Mouse (Mus musculus) E14TG2a.4 (cell line): ENCODE measurements at regions not wholly inside any gene's neighbourhood (a gene's known extent, or its start where the extent isn't known, plus 50 kb on each side); places are given as distances from the start of the nearest gene placed in this dataset.

Source experiments
- H3K27me3 ChIP-seq: 2 replicates; pipeline ENCODE4 v1.6.1; 2014; ENCODE audit warnings: low read length, control low read depth; ENCODE audit not compliant: insufficient read depth
- H3K36me3 ChIP-seq: 2 replicates; pipeline ENCODE4 v1.6.1; 2014; ENCODE audit warnings: low read length, control low read depth; ENCODE audit not compliant: insufficient read depth
- H3K4me1 ChIP-seq: replicated peaks from 2 replicates; pipeline ENCODE4 v1.6.1; 2014; ENCODE audit warnings: low read depth, low read length, control low read depth
- H3K4me3 ChIP-seq: replicated peaks from 2 replicates; pipeline ENCODE4 v1.5.1; 2014; ENCODE audit warnings: mild to moderate bottlenecking, low read length
- H3K9me3 ChIP-seq: 2 replicates; pipeline ENCODE4 v1.6.1; 2014; ENCODE audit warnings: low read length, control low read depth
- CTCF ChIP-seq: conservative IDR thresholded peaks from 2 replicates; pipeline ENCODE4 v1.5.1; 2014; ENCODE audit warnings: low read length
- NANOG ChIP-seq: IDR thresholded peaks from 2 replicates; pipeline ENCODE4 v1.6.1; 2014; ENCODE audit warnings: borderline replicate concordance, low read length, mixed read lengths
- POU5F1 ChIP-seq: IDR thresholded peaks from 2 replicates; pipeline ENCODE4 v1.6.1; 2014; ENCODE audit warnings: low read length, borderline replicate concordance

DNA sequence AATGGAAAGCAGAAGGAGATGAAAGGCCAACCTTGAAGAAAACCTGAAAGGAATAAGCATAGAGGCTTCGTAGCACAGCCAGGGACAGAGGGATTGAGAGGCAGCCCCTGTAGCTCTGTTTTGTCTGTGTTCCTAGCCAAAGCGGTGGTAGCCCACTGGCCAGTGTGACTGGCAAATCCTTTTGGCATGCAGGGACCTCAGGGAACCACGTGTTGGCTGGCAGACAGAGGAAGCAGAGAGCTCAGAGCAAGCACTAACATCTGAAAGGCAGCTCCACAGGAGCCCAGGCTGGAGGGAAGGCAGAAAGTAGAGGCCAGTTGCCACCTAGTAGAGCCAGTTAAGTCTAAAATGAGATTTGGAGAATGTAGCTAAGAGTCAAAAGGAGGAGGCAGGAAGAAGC, 842.5 kb upstream of the 2610301B20Rik start:
- no peaks in the 10 kb centered on the region for H3K36me3 ChIP-seq
- H3K27me3 ChIP-seq, result no peaks in the 10 kb centered on the region
- H3K9me3 ChIP-seq, result no peaks in the 10 kb centered on the region
- H3K4me3 ChIP-seq, result no peak overlapping the region
- no peak for TF ChIP-seq POU5F1
- TF ChIP-seq CTCF, result no peak
- TF ChIP-seq NANOG, result no peak
- H3K4me1 ChIP-seq, result no peaks in the 10 kb centered on the region; the same call in 1 of the 2 replicates

DNA sequence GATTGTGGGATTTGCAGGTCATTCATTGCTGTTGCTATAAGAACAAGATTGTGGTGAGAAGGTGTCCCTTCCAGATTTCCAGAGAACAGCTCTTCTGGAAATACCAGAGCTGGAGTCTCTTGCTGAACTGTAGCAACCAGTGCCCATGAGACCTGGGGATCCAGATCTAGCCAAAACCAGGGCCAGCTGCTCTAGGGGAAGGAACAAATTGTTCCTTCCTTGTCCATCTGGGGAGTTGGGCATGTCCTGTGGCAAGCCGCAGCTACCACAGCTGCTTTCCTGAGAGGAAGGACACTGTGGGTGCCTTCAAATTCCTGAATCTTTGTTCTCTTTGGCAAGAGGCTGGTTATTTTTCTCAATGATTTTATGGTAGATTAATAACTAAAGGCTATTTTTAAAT, 839.0 kb upstream of the 2610301B20Rik start:
- Histone ChIP-seq H3K4me3 (no peak overlapping the region), H3K9me3 (no peaks in the 10 kb centered on the region), H3K4me1 (no peaks in the 10 kb centered on the region; the same call in 1 of the 2 replicates), H3K36me3 (no peaks in the 10 kb centered on the region), H3K27me3 (no peaks in the 10 kb centered on the region)
- TF ChIP-seq POU5F1, result no peak
- TF ChIP-seq CTCF, result no peak
- TF ChIP-seq NANOG, result no peak

DNA sequence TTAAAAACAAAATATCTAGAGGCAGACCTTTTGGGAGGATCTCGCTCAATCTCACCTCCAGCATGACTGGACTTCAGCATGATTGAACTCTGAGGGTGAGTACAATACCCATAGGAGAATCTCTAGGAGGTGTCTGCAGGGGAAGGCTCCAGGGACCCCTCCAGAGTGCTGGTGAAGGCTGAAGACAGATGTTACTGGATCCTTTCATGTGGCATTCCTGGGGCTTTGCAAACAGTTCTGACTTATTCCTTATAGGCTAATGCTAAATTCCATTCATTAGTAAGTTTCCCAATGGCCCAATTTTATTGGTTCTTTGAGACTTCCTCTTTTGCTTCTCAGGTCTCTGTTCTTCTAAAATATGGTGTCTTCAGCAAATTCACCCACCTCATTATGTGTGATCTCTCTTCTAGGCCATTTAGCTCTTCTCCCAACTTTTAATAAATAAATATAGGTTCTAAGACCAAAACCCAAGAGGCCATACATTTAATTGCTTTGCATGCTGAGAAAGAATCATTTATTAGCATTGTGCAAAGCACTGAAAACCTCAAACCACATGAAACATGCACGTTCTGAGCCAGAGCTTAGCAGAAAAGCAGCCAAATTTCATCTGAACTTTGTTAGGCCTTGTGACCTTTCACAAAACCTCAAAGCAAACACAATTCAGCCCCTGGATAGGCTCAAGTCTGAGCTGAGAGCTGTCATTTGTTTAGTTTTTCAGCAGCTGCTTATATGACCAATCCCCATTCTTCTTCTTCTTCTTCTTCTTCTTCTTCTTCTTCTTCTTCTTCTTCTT, 832.8 kb upstream of the 2610301B20Rik start:
- no peaks in the 10 kb centered on the region for H3K9me3 ChIP-seq
- no peak for TF ChIP-seq NANOG
- TF ChIP-seq CTCF, result no peak
- TF ChIP-seq POU5F1, result no peak
- H3K4me3 ChIP-seq, result no peak overlapping the region

DNA sequence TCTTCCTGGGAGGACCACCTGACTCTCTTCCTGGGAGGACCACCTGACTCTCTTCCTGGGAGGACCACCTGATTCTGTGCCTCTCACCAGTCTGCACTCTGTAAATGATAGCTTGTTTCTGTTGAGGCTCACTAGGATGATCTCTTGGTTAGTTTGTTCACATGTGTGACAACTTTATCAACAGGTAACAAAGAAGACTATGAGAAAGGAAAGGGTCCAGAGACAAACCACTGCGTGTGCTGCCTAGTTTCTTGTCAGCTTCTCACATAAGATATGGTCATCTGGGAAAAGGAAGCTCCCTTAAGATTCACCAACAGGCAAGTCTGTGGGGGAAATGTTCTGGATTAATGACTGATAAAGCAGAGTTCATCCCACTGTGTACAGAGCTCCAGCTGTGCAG, 825.5 kb upstream of the 2610301B20Rik start:
- no peaks in the 10 kb centered on the region for H3K36me3 ChIP-seq
- H3K27me3 ChIP-seq, result no peaks in the 10 kb centered on the region
- H3K9me3 ChIP-seq, result no peaks in the 10 kb centered on the region
- TF ChIP-seq CTCF (no peak), NANOG (no peak), POU5F1 (no peak)
- no peak overlapping the region for H3K4me3 ChIP-seq
- no peaks in the 10 kb centered on the region for H3K4me1 ChIP-seq

More for the DNA sequence above, 832.8 kb upstream of the 2610301B20Rik start:
- Histone ChIP-seq H3K4me1 (no peaks in the 10 kb centered on the region), H3K27me3 (no peaks in the 10 kb centered on the region), H3K36me3 (no peaks in the 10 kb centered on the region)

DNA sequence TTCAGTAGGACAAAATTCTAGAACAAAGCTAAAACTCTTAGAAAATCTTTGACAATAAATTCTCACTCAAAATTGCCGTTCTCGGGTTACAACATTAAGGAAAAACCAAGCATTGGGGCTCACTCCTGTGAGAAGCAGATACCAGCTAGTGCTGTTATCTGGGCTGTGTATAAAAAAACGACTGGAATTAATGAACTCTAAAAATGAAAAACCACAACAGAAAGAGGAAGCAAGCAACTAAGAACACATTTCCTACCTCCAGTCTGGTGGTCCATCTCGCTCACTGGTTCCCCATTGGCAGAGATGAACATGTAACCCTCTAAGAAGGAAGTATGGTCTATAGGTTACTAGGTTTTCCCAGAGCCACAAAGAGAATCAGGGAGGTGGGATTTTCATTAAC, 824.9 kb upstream of the 2610301B20Rik start:
- Histone ChIP-seq H3K36me3 (no peaks in the 10 kb centered on the region), H3K4me3 (no peak overlapping the region), H3K27me3 (no peaks in the 10 kb centered on the region), H3K4me1 (no peaks in the 10 kb centered on the region), H3K9me3 (no peaks in the 10 kb centered on the region)
- TF ChIP-seq NANOG (no peak), POU5F1 (no peak), CTCF (no peak)

GRCm38 (mm10) chr4:10051296-10052267, 822.7 kb upstream of the 2610301B20Rik start:
- no peak for TF ChIP-seq NANOG
- TF ChIP-seq CTCF, result no peak
- no peak for TF ChIP-seq POU5F1
- no peaks in the 10 kb centered on the region for H3K27me3 ChIP-seq
- H3K4me3 ChIP-seq, result no peak overlapping the region
- H3K9me3 ChIP-seq, result no peaks in the 10 kb centered on the region
- H3K4me1 ChIP-seq, result no peaks in the 10 kb centered on the region
- H3K36me3 ChIP-seq, result no peaks in the 10 kb centered on the region

DNA sequence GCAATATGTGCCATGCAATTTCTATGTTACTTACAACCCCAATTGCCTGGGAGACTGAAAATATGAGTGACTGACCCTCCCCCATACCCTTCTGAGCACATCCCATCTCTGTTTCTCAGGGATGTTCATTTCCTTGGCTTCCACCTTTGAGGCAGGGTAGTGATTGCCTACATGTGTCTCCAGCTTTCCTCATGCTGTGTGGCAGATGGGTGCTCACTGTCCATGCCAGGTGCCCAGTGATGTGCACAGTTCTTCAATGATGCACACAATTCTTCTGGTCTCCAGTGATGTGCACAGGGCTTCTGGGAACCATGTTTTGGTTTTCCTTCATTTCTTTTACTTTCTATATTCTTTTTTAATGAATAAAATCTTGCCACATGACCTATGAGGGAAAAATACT, 821.4 kb upstream of the 2610301B20Rik start:
- no peak overlapping the region for H3K4me3 ChIP-seq
- no peaks in the 10 kb centered on the region for H3K27me3 ChIP-seq
- H3K36me3 ChIP-seq, result no peaks in the 10 kb centered on the region
- TF ChIP-seq NANOG, result no peak
- TF ChIP-seq POU5F1, result no peak
- TF ChIP-seq CTCF, result no peak
- H3K9me3 ChIP-seq, result no peaks in the 10 kb centered on the region
- H3K4me1 ChIP-seq, result no peaks in the 10 kb centered on the region

DNA sequence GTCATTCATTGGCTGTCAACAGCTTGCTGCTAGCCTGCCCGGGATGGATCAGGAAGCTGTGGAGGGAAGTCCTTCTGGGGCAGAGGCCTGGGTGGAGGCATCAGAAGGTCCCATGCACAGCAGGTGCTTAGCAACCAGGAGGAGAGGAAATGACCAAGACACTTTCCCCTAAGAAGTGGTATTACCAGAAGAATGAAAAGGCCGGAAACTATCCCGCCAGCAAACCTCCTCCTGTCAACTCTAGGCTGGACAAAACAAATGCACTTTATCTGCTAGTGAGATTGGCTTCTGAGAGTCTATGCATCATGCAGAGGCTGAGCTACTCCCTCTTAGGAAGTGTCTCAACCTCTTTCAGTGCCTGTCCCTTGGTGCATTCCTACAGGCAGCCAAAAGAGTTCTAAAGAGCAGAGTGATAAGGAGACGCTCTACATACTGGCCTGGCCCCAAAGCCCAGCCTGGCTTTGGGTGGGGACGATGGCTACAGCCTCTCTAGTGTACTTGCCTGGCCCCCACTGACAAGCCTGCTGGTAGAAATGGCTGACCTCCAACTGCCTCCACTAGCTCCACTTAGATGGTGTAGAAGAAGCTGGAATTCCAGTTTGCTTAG, 801.7 kb upstream of the 2610301B20Rik start:
- no peaks in the 10 kb centered on the region for H3K36me3 ChIP-seq
- H3K27me3 ChIP-seq, result no peaks in the 10 kb centered on the region
- TF ChIP-seq NANOG (no peak), CTCF (no peak), POU5F1 (no peak)
- no peak overlapping the region for H3K4me3 ChIP-seq
- H3K4me1 ChIP-seq, result peaks cover 6% of the 10 kb centered on the region; the same call in 1 of the 2 replicates
- H3K9me3 ChIP-seq, result peaks cover 8% of the 10 kb centered on the region
